Mouse (Mus musculus) embryo, embryonic 10 days (tissue): Measurements from ENCODE around the gene Plekhg6.
A peak's percentile ranks its signal among the peaks of the same experiment; 100 is the strongest.

ENCODE experiments used
- DNase-seq: peaks from one replicate; pipeline ENCODE4 v3.0.0-alpha.2; 2015; ENCODE audit warnings: low spot score

The Plekhg6 gene

GRCm38 (mm10) chr6:125353221-125353620 is 27.4 kb downstream of the Plekhg6 start:
- no peak for DNase-seq

GRCm38 (mm10) chr6:125352811-125353210 is 27.8 kb downstream of the Plekhg6 start:
- DNase-seq: no peak

GRCm38 (mm10) chr6:125352046-125352384 is 28.6 kb downstream of the Plekhg6 start:
- no peak for DNase-seq

GRCm38 (mm10) chr6:125351368-125352045 is 29.1 kb downstream of the Plekhg6 start:
- no peak for DNase-seq

GRCm38 (mm10) chr6:125350995-125351324 is 29.6 kb downstream of the Plekhg6 start:
- DNase-seq: no peak

GRCm38 (mm10) chr6:125350231-125350994 is 30.2 kb downstream of the Plekhg6 start:
- DNase-seq: peak; percentile 36

GRCm38 (mm10) chr6:125349575-125350230 is 30.9 kb downstream of the Plekhg6 start:
- DNase-seq: peak; percentile 85

- DNase-seq: no peak
Observed at GRCm38 (mm10) chr6:125348721-125349574, 31.6 kb downstream of the Plekhg6 start, which contains the start of gene Tnfrsf1a. TSS of gene Tnfrsf1a (plus strand) at chr6:125349362.

- DNase-seq: no peak
Observed at GRCm38 (mm10) chr6:125346029-125346428, 34.6 kb downstream of the Plekhg6 start.

- DNase-seq: no peak
Observed at GRCm38 (mm10) chr6:125345625-125346024, 35.0 kb downstream of the Plekhg6 start.

GRCm38 (mm10) chr6:125344866-125345265 is 35.7 kb downstream of the Plekhg6 start:
- DNase-seq: no peak

- DNase-seq: no peak
Observed at GRCm38 (mm10) chr6:125344084-125344483, 36.5 kb downstream of the Plekhg6 start.

- no peak for DNase-seq
Observed at GRCm38 (mm10) chr6:125342198-125342597, 38.4 kb downstream of the Plekhg6 start.

- no peak for DNase-seq
Observed at GRCm38 (mm10) chr6:125340244-125340643, 40.3 kb downstream of the Plekhg6 start.

- no peak for DNase-seq
Observed at GRCm38 (mm10) chr6:125338791-125339660, 41.6 kb downstream of the Plekhg6 start.

GRCm38 (mm10) chr6:125334356-125334755 is 46.2 kb downstream of the Plekhg6 start:
- no peak for DNase-seq

- DNase-seq: no peak
Observed at GRCm38 (mm10) chr6:125333112-125333899, 47.3 kb downstream of the Plekhg6 start.

GRCm38 (mm10) chr6:125330626-125331326 is 49.8 kb downstream of the Plekhg6 start:
- peak; percentile 89 for DNase-seq

- no peak for DNase-seq
Observed at GRCm38 (mm10) chr6:125328243-125328642, 52.4 kb downstream of the Plekhg6 start.

- no peak for DNase-seq
Observed at GRCm38 (mm10) chr6:125325337-125325736, 55.3 kb downstream of the Plekhg6 start.
